Mouse (Mus musculus): ENCODE results near the gene Smg6.

- TF ChIP-seq CTCF (conservative IDR thresholded peaks at IDR 0.05; ENCODE audit: low read length) (no peak), POU5F1 (IDR thresholded peaks at IDR 0.05; ENCODE audit: borderline replicate concordance, low read length) (no peak), NANOG (IDR thresholded peaks at IDR 0.05; ENCODE audit: borderline replicate concordance, low read length) (no peak)
These were observed 56.6 kb downstream of the Smg6 start for GRCm38 (mm10) chr11:74982241-74982640.

Data from E14TG2a.4 (cell line).